Mouse (Mus musculus): ENCODE results near the gene Fhl3.

- TF ChIP-seq POLR2A (IDR thresholded peaks at IDR 0.05; ENCODE audit: extremely low read depth, insufficient read depth, low read length) (no peak), CTCF (IDR thresholded peaks at IDR 0.05; ENCODE audit: extremely low read depth, insufficient read depth, low read length) (no peak)
These were observed 26.0 kb upstream of the Fhl3 start for GRCm38 (mm10) chr4:124674334-124675032.
